In genomic region chr9:57261913-57262794, GRCm38 (mm10) we compare ENCODE assay signal across 8 mouse cellular contexts. TPM values are rescaled to one million over a fixed set of nuclear protein-coding genes. Genes with fewer than 3 reads are reported as not detected.
A peak's percentile ranks its signal among the peaks of the same experiment; 100 is the strongest.
DNase-seq lines count a peak whose midpoint lies in the region; ATAC-seq lines count a peak whose summit lies in the region.

Gene 1700017B05Rik (minus strand): TSS chr9:57262612.

- H3K27ac ChIP-seq in hindbrain, embryonic 15.5 days (replicated peaks): peak within 1 kb of the TSS; percentile 49; the same call in 1 of the 2 replicates

- H3K9ac ChIP-seq in hindbrain, embryonic 15.5 days: peak within 1 kb of the TSS; percentile 63

- peak within 1 kb of the TSS; percentile 57 for H3K4me3 ChIP-seq in hindbrain, embryonic 15.5 days

- H3K36me3 ChIP-seq in hindbrain, embryonic 15.5 days: no peaks in the 10 kb centered on the region

- no peaks in the 10 kb centered on the region for H3K9me3 ChIP-seq in hindbrain, embryonic 15.5 days

- ATAC-seq in hindbrain, embryonic 15.5 days (ENCODE audit: low FRiP score, low read depth): peak; percentile 65
- peak; percentile 57 for ATAC-seq in megakaryocyte, adult 5-6 weeks (ENCODE audit: poor library complexity, severe bottlenecking)

- WGBS in hindbrain, embryonic 15.5 days: under 1% methylated on average over 72 of the region's 87 CpGs

- H3K4me1 ChIP-seq in hindbrain, embryonic 15.5 days (replicated peaks): peaks cover 22% of the 10 kb centered on the region

- peak; percentile 82 for DNase-seq in ZHBTc4 (ENCODE audit: low read depth, low spot score)
- DNase-seq in cerebellum, postnatal 14 days: peak; percentile 77 to 81
- peak; percentile 52 for DNase-seq in gastrocnemius, adult 18-20 months (ENCODE audit: low spot score)
- peak in 1 of 2 experiments; percentile 43 for DNase-seq in left cerebral cortex, adult 8-10 months (ENCODE audit: low spot score in 2 of 2)
- peak; percentile 46 for DNase-seq in retina, postnatal 7 days (ENCODE audit: low read depth, low spot score)
- peak; percentile 81 for DNase-seq in urinary bladder, postnatal 14 days (ENCODE audit: low spot score)

- H3K27me3 ChIP-seq in hindbrain, embryonic 15.5 days: peaks cover 13% of the 10 kb centered on the region; the same call in 1 of the 2 replicates

- H3K4me2 ChIP-seq in hindbrain, embryonic 15.5 days: peak within 1 kb of the TSS; percentile 85

RNA-seq across cellular contexts. Expression of gene 1700017B05Rik, which starts in this region (rescaled TPM):
- 1 to 10 TPM; 2.9 to 4.0 TPM for total RNA-seq in gastrocnemius, adult 18-20 months (2021)
- 4.8 and 4.9 TPM in 2 replicates for polyA plus RNA-seq in hindbrain, embryonic 15.5 days (2015; fragmentation: Nextera tagmentation; extraction: Ambion mirVana)
- total RNA-seq in left cerebral cortex, adult 8-10 months (2022): 10 to 100 TPM; 20.6 to 28.5 (median 23.4) TPM
- 15.6 and 17.9 TPM in 2 replicates for total RNA-seq in megakaryocyte, adult 5-6 weeks (2015)
- 8.4 and 15.1 TPM in 2 replicates for total RNA-seq in megakaryocyte, adult 5-6 weeks (2017)
